Mouse (Mus musculus): Measurements from ENCODE around the gene Ppard. TPM values are rescaled to one million over a fixed set of nuclear protein-coding genes. Genes with fewer than 3 reads are reported as not detected.

Ppard gene
- total and polyA plus RNA-seq, 2 experiments from 2014 or later: 1.4 to 23.1 TPM

GRCm38 (mm10) chr17:28345882-28346281 lies 113.4 kb downstream of the Ppard start:
- Histone ChIP-seq H3K4me2 (ENCODE audit: low read depth, low read length) (peak overlapping the region; percentile 27), H3K9me3 (replicated peaks; ENCODE audit: control insufficient read depth, low read length) (no peaks in the 10 kb centered on the region), H3K4me1 (ENCODE audit: control insufficient read depth, insufficient read depth) (peaks cover 49% of the 10 kb centered on the region), H3K9ac (replicated peaks; ENCODE audit: low read depth, low read length) (0 out of 2 replicates have a peak overlapping the region, but pooled peaks have one; percentile 10), H3K36me3 (replicated peaks; ENCODE audit: control insufficient read depth, insufficient read depth, low read length) (no peaks in the 10 kb centered on the region), H3K27me3 (ENCODE audit: control insufficient read depth, insufficient read depth, low read length) (no peaks in the 10 kb centered on the region), H3K4me3 (ENCODE audit: low read depth, low read length) (no peak overlapping the region), H3K27ac (ENCODE audit: low read depth) (peak overlapping the region; percentile 60)
- TF ChIP-seq CTCF (IDR thresholded peaks at IDR 0.05; ENCODE audit: low read depth): no peak
- no peak for TF ChIP-seq EP300 (IDR thresholded peaks at IDR 0.05; ENCODE audit: low read depth)
- 27% methylated on average over 10 of the region's 10 CpGs for WGBS
- no peak for DNase-seq (ENCODE audit: low spot score)
- ATAC-seq (ENCODE audit: insufficient read depth, low read depth): no peak

GRCm38 (mm10) chr17:28347327-28347726 lies 114.8 kb downstream of the Ppard start:
- DNase-seq (ENCODE audit: low spot score) (no peak), ATAC-seq (ENCODE audit: insufficient read depth, low read depth) (no peak)
- TF ChIP-seq EP300 (IDR thresholded peaks at IDR 0.05; ENCODE audit: low read depth) (no peak), CTCF (IDR thresholded peaks at IDR 0.05; ENCODE audit: low read depth) (no peak)
- Histone ChIP-seq H3K27ac (ENCODE audit: low read depth) (no peak overlapping the region), H3K4me3 (ENCODE audit: low read depth, low read length) (no peak overlapping the region), H3K9ac (replicated peaks; ENCODE audit: low read depth, low read length) (no peak overlapping the region), H3K9me3 (replicated peaks; ENCODE audit: control insufficient read depth, low read length) (no peaks in the 10 kb centered on the region), H3K4me2 (ENCODE audit: low read depth, low read length) (no peak overlapping the region), H3K27me3 (ENCODE audit: control insufficient read depth, insufficient read depth, low read length) (peaks cover 10% of the 10 kb centered on the region), H3K4me1 (ENCODE audit: control insufficient read depth, insufficient read depth) (peaks cover 49% of the 10 kb centered on the region), H3K36me3 (replicated peaks; ENCODE audit: control insufficient read depth, insufficient read depth, low read length) (no peaks in the 10 kb centered on the region)
- WGBS: 79% methylated on average over 10 of the region's 10 CpGs

GRCm38 (mm10) chr17:28348211-28348610 lies 115.7 kb downstream of the Ppard start:
- Histone ChIP-seq H3K9ac (replicated peaks; ENCODE audit: low read depth, low read length) (0 out of 2 replicates have a peak overlapping the region, but pooled peaks have one; percentile 1), H3K9me3 (replicated peaks; ENCODE audit: control insufficient read depth, low read length) (no peaks in the 10 kb centered on the region), H3K27ac (ENCODE audit: low read depth) (peak overlapping the region; percentile 16; the same call in 1 of the 2 replicates), H3K4me1 (ENCODE audit: control insufficient read depth, insufficient read depth) (peaks cover 49% of the 10 kb centered on the region), H3K27me3 (ENCODE audit: control insufficient read depth, insufficient read depth, low read length) (peaks cover 19% of the 10 kb centered on the region), H3K36me3 (replicated peaks; ENCODE audit: control insufficient read depth, insufficient read depth, low read length) (no peaks in the 10 kb centered on the region), H3K4me2 (ENCODE audit: low read depth, low read length) (peak overlapping the region; percentile 93), H3K4me3 (ENCODE audit: low read depth, low read length) (peak overlapping the region; percentile 2; the same call in 1 of the 2 replicates)
- no peak for DNase-seq (ENCODE audit: low spot score)
- no peak for ATAC-seq (ENCODE audit: insufficient read depth, low read depth)
- TF ChIP-seq EP300 (IDR thresholded peaks at IDR 0.05; ENCODE audit: low read depth) (no peak), CTCF (IDR thresholded peaks at IDR 0.05; ENCODE audit: low read depth) (no peak)
- 54% methylated on average over 6 of the region's 6 CpGs for WGBS

- DNase-seq (ENCODE audit: low spot score) (no peak), ATAC-seq (ENCODE audit: insufficient read depth, low read depth) (no peak)
- Histone ChIP-seq H3K36me3 (replicated peaks; ENCODE audit: control insufficient read depth, insufficient read depth, low read length) (no peaks in the 10 kb centered on the region), H3K9ac (replicated peaks; ENCODE audit: low read depth, low read length) (peak overlapping the region; percentile 83), H3K4me2 (ENCODE audit: low read depth, low read length) (peak overlapping the region; percentile 93), H3K27ac (ENCODE audit: low read depth) (peak overlapping the region; percentile 92), H3K4me3 (ENCODE audit: low read depth, low read length) (peak overlapping the region; percentile 69), H3K27me3 (ENCODE audit: control insufficient read depth, insufficient read depth, low read length) (peaks cover 27% of the 10 kb centered on the region), H3K4me1 (ENCODE audit: control insufficient read depth, insufficient read depth) (peaks cover 43% of the 10 kb centered on the region), H3K9me3 (replicated peaks; ENCODE audit: control insufficient read depth, low read length) (no peaks in the 10 kb centered on the region)
- WGBS: 20% methylated on average over 13 of the region's 13 CpGs
- no peak for TF ChIP-seq CTCF (IDR thresholded peaks at IDR 0.05; ENCODE audit: low read depth)
These were observed 116.9 kb downstream of the Ppard start for GRCm38 (mm10) chr17:28349264-28349880.

- H3K27me3 ChIP-seq (ENCODE audit: control insufficient read depth, insufficient read depth, low read length): peaks cover 30% of the 10 kb centered on the region
- H3K36me3 ChIP-seq (replicated peaks; ENCODE audit: control insufficient read depth, insufficient read depth, low read length): no peaks in the 10 kb centered on the region
- peaks cover 37% of the 10 kb centered on the region for H3K4me1 ChIP-seq (ENCODE audit: control insufficient read depth, insufficient read depth)
- peak overlapping the region; percentile 93 for H3K4me2 ChIP-seq (ENCODE audit: low read depth, low read length)
- H3K9me3 ChIP-seq (replicated peaks; ENCODE audit: control insufficient read depth, low read length): no peaks in the 10 kb centered on the region
- H3K27ac ChIP-seq (ENCODE audit: low read depth): peak overlapping the region; percentile 92
- peak overlapping the region; percentile 69 for H3K4me3 ChIP-seq (ENCODE audit: low read depth, low read length)
- H3K9ac ChIP-seq (replicated peaks; ENCODE audit: low read depth, low read length): peak overlapping the region; percentile 83
- TF ChIP-seq EP300 (IDR thresholded peaks at IDR 0.05; ENCODE audit: low read depth) (no peak), CTCF (IDR thresholded peaks at IDR 0.05; ENCODE audit: low read depth) (no peak)
- no peak for DNase-seq (ENCODE audit: low spot score)
- peak; percentile 53 for ATAC-seq (ENCODE audit: insufficient read depth, low read depth)
- WGBS: 1% methylated on average over 48 of the region's 54 CpGs
These were observed 117.5 kb downstream of the Ppard start for GRCm38 (mm10) chr17:28349901-28350465.
